Mouse (Mus musculus) neural tube, embryonic 15.5 days (tissue): ENCODE results near the gene Plpp3. TPM values are rescaled to one million over a fixed set of nuclear protein-coding genes. Genes with fewer than 3 reads are reported as not detected.

Experiments used
- ATAC-seq: fragments of 200-750 bp; cut with Nextera tagmentation; 2 replicates; pipeline ENCODE4 v1.8.0; 2017; ENCODE audit warnings: mild to moderate bottlenecking, moderate TSS enrichment, moderate library complexity; ENCODE audit not compliant: low FRiP score
- H3K27ac ChIP-seq: fragments of 300-500 bp; sonication (generic); replicated peaks from 2 replicates; pipeline ENCODE4 v1.5.1; 2015; ENCODE audit warnings: mild to moderate bottlenecking, inconsistent platforms
- H3K27me3 ChIP-seq: fragments of 300-500 bp; sonication (generic); replicated peaks from 2 replicates; pipeline ENCODE4 v1.6.1; 2015; ENCODE audit warnings: inconsistent platforms
- H3K36me3 ChIP-seq: fragments of 300-500 bp; sonication (generic); 2 replicates; pipeline ENCODE4 v1.6.1; 2015; ENCODE audit warnings: inconsistent platforms
- H3K4me1 ChIP-seq: fragments of 300-500 bp; sonication (generic); 2 replicates; pipeline ENCODE4 v1.6.1; 2015; ENCODE audit warnings: inconsistent platforms
- H3K4me2 ChIP-seq: fragments of 300-500 bp; sonication (generic); 2 replicates; pipeline ENCODE4 v1.6.1; 2015; ENCODE audit warnings: inconsistent platforms, mild to moderate bottlenecking, moderate library complexity
- H3K4me3 ChIP-seq: fragments of 300-500 bp; sonication (generic); replicated peaks from 2 replicates; pipeline ENCODE4 v1.5.1; 2015; ENCODE audit warnings: mild to moderate bottlenecking, inconsistent platforms
- H3K9ac ChIP-seq: fragments of 300-500 bp; sonication (generic); replicated peaks from 2 replicates; pipeline ENCODE4 v1.6.1; 2015; ENCODE audit warnings: mild to moderate bottlenecking, inconsistent platforms
- H3K9me3 ChIP-seq: fragments of 300-500 bp; sonication (generic); replicated peaks from 2 replicates; pipeline ENCODE4 v1.6.1; 2016; ENCODE audit warnings: inconsistent platforms
- WGBS: fragments of 180-500 bp; shearing (Covaris S2); methylation state at CpG from one replicate; pipeline ENCODE4 v1.1.7; 2015; ENCODE audit warnings: mixed read lengths; 5-methylcytosine and 5-hydroxymethylcytosine counted together
- polyA plus RNA-seq: library from polyadenylated mRNA; unstranded; fragments of >200 nt; fragmentation: Nextera tagmentation; extraction: Ambion mirVana; gene quantifications from 2 replicates; pipeline ENCODE4 v1.2.1, GENCODE M21; 2015

Plpp3 gene
- polyA plus RNA-seq, 1 experiment from 2014 or later, result 73.6 TPM

GRCm38 (mm10) chr4:105181014-105181658 lies 24.0 kb downstream of the Plpp3 start:
- Histone ChIP-seq H3K4me1 (peaks cover 20% of the 10 kb centered on the region), H3K4me2 (peak overlapping the region; percentile 32), H3K27ac (peak overlapping the region; percentile 80), H3K36me3 (no peaks in the 10 kb centered on the region), H3K27me3 (no peaks in the 10 kb centered on the region), H3K9me3 (no peaks in the 10 kb centered on the region), H3K9ac (no peak overlapping the region), H3K4me3 (no peak overlapping the region)
- 10% methylated on average over 16 of the region's 16 CpGs for WGBS
- ATAC-seq, result peak; percentile 83

GRCm38 (mm10) chr4:105181659-105182167 lies 24.6 kb downstream of the Plpp3 start:
- H3K9ac ChIP-seq, result no peak overlapping the region
- H3K27ac ChIP-seq, result peak overlapping the region; percentile 80
- 23% methylated on average over 3 of the region's 3 CpGs for WGBS
- no peak overlapping the region for H3K4me3 ChIP-seq
- peak overlapping the region; percentile 32 for H3K4me2 ChIP-seq
- H3K4me1 ChIP-seq, result peaks cover 23% of the 10 kb centered on the region
- no peaks in the 10 kb centered on the region for H3K36me3 ChIP-seq
- 0 out of 2 replicates have a peak, but pooled peaks have one; percentile 12 for ATAC-seq
- no peaks in the 10 kb centered on the region for H3K27me3 ChIP-seq
- H3K9me3 ChIP-seq, result no peaks in the 10 kb centered on the region

- H3K4me2 ChIP-seq, result no peak overlapping the region
- peak overlapping the region; percentile 80 for H3K27ac ChIP-seq
- H3K36me3 ChIP-seq, result no peaks in the 10 kb centered on the region
- H3K4me1 ChIP-seq, result peaks cover 23% of the 10 kb centered on the region
- H3K4me3 ChIP-seq, result no peak overlapping the region
- WGBS, result 39% methylated on average over 5 of the region's 5 CpGs
- no peaks in the 10 kb centered on the region for H3K9me3 ChIP-seq
- ATAC-seq, result peak; percentile 28; the same call in 1 of the 2 replicates
- H3K9ac ChIP-seq, result no peak overlapping the region
- no peaks in the 10 kb centered on the region for H3K27me3 ChIP-seq
These were observed 25.1 kb downstream of the Plpp3 start for GRCm38 (mm10) chr4:105182249-105182648.

- H3K36me3 ChIP-seq, result no peaks in the 10 kb centered on the region
- no peak overlapping the region for H3K4me3 ChIP-seq
- H3K9me3 ChIP-seq, result no peaks in the 10 kb centered on the region
- no peaks in the 10 kb centered on the region for H3K27me3 ChIP-seq
- no peak for ATAC-seq
- WGBS, result 75% methylated on average over 4 of the region's 4 CpGs
- H3K27ac ChIP-seq, result no peak overlapping the region
- H3K4me1 ChIP-seq, result peaks cover 20% of the 10 kb centered on the region
- no peak overlapping the region for H3K4me2 ChIP-seq
- H3K9ac ChIP-seq, result no peak overlapping the region
These were observed 27.3 kb downstream of the Plpp3 start for GRCm38 (mm10) chr4:105184490-105184889.

GRCm38 (mm10) chr4:105184924-105185323 lies 27.8 kb downstream of the Plpp3 start:
- no peaks in the 10 kb centered on the region for H3K27me3 ChIP-seq
- no peak overlapping the region for H3K4me2 ChIP-seq
- no peaks in the 10 kb centered on the region for H3K9me3 ChIP-seq
- no peak overlapping the region for H3K4me3 ChIP-seq
- H3K36me3 ChIP-seq, result no peaks in the 10 kb centered on the region
- H3K9ac ChIP-seq, result no peak overlapping the region
- H3K27ac ChIP-seq, result no peak overlapping the region
- ATAC-seq, result no peak
- 94% methylated on average over 6 of the region's 6 CpGs for WGBS
- H3K4me1 ChIP-seq, result peaks cover 21% of the 10 kb centered on the region

- Histone ChIP-seq H3K4me3 (no peak overlapping the region), H3K27ac (no peak overlapping the region), H3K27me3 (no peaks in the 10 kb centered on the region), H3K4me1 (peaks cover 25% of the 10 kb centered on the region), H3K36me3 (no peaks in the 10 kb centered on the region), H3K9me3 (no peaks in the 10 kb centered on the region), H3K9ac (no peak overlapping the region), H3K4me2 (no peak overlapping the region)
- no peak for ATAC-seq
- whole genome bisulfite sequencing, result 83% methylated on average over 10 of the region's 10 CpGs
These were observed 29.5 kb downstream of the Plpp3 start for GRCm38 (mm10) chr4:105186654-105187053.

- Histone ChIP-seq H3K4me3 (no peak overlapping the region), H3K4me1 (peaks cover 31% of the 10 kb centered on the region), H3K9ac (no peak overlapping the region), H3K4me2 (no peak overlapping the region), H3K9me3 (no peaks in the 10 kb centered on the region), H3K27me3 (no peaks in the 10 kb centered on the region), H3K27ac (no peak overlapping the region), H3K36me3 (no peaks in the 10 kb centered on the region)
- WGBS, result 89% methylated on average over 7 of the region's 7 CpGs
- no peak for ATAC-seq
These were observed 30.7 kb downstream of the Plpp3 start for GRCm38 (mm10) chr4:105187873-105188272.

- Histone ChIP-seq H3K4me2 (no peak overlapping the region), H3K36me3 (no peaks in the 10 kb centered on the region), H3K4me1 (peaks cover 31% of the 10 kb centered on the region), H3K27ac (no peak overlapping the region), H3K9me3 (no peaks in the 10 kb centered on the region), H3K4me3 (no peak overlapping the region), H3K9ac (no peak overlapping the region), H3K27me3 (no peaks in the 10 kb centered on the region)
- WGBS, result 81% methylated on average over 7 of the region's 7 CpGs
- no peak for ATAC-seq
These were observed 31.7 kb downstream of the Plpp3 start for GRCm38 (mm10) chr4:105188801-105189200.

- no peak overlapping the region for H3K27ac ChIP-seq
- WGBS, result 68% methylated on average over 4 of the region's 4 CpGs
These were observed 33.7 kb downstream of the Plpp3 start for GRCm38 (mm10) chr4:105190826-105191225.

GRCm38 (mm10) chr4:105191550-105191949 lies 34.4 kb downstream of the Plpp3 start:
- Histone ChIP-seq H3K4me2 (no peak overlapping the region), H3K9me3 (no peaks in the 10 kb centered on the region), H3K4me3 (no peak overlapping the region), H3K9ac (no peak overlapping the region), H3K27ac (no peak overlapping the region), H3K36me3 (no peaks in the 10 kb centered on the region), H3K27me3 (no peaks in the 10 kb centered on the region), H3K4me1 (peaks cover 40% of the 10 kb centered on the region)
- WGBS, result 74% methylated on average over 5 of the region's 5 CpGs
- ATAC-seq, result no peak

More at GRCm38 (mm10) chr4:105190826-105191225, 33.7 kb downstream of the Plpp3 start:
- H3K36me3 ChIP-seq, result no peaks in the 10 kb centered on the region
- H3K9me3 ChIP-seq, result no peaks in the 10 kb centered on the region
- no peak overlapping the region for H3K9ac ChIP-seq
- ATAC-seq, result no peak
- no peak overlapping the region for H3K4me2 ChIP-seq
- H3K4me3 ChIP-seq, result no peak overlapping the region
- no peaks in the 10 kb centered on the region for H3K27me3 ChIP-seq
- H3K4me1 ChIP-seq, result peaks cover 38% of the 10 kb centered on the region

- Histone ChIP-seq H3K9me3 (no peaks in the 10 kb centered on the region), H3K27ac (no peak overlapping the region), H3K4me2 (no peak overlapping the region), H3K4me3 (no peak overlapping the region), H3K4me1 (peaks cover 39% of the 10 kb centered on the region), H3K36me3 (no peaks in the 10 kb centered on the region), H3K9ac (no peak overlapping the region), H3K27me3 (no peaks in the 10 kb centered on the region)
- ATAC-seq, result no peak
- WGBS, result 38% methylated on average over 5 of the region's 5 CpGs
These were observed 35.5 kb downstream of the Plpp3 start for GRCm38 (mm10) chr4:105192665-105193064.

- Histone ChIP-seq H3K4me3 (no peak overlapping the region), H3K4me1 (peaks cover 30% of the 10 kb centered on the region), H3K4me2 (no peak overlapping the region), H3K27ac (no peak overlapping the region), H3K36me3 (no peaks in the 10 kb centered on the region), H3K9ac (no peak overlapping the region), H3K9me3 (no peaks in the 10 kb centered on the region), H3K27me3 (no peaks in the 10 kb centered on the region)
- no peak for ATAC-seq
- 68% methylated on average over 9 of the region's 9 CpGs for WGBS
These were observed 38.1 kb downstream of the Plpp3 start for GRCm38 (mm10) chr4:105195256-105195655.
